Mouse (Mus musculus) left cerebral cortex, postnatal 4 days (tissue): ENCODE data around the gene Lbhd1. TPM values are rescaled to one million over a fixed set of nuclear protein-coding genes. Genes with fewer than 3 reads are reported as not detected.

Experiments
- microRNA-seq: library from miRNA; unstranded; fragments of <30 nt; microRNA quantifications from one replicate; pipeline ENCODE4 v1.2.0, GENCODE M21; 2022
- total RNA-seq, 2 experiments: library from RNA; stranded (reverse); gene quantifications; 2 replicates each; pipeline ENCODE4 v1.2.3; 2021

The Lbhd1 gene
- total RNA-seq, 2 experiments from 2014 or later: 4.6 to 8.6 TPM

Small RNA genes lying within 50 kb of the gene (microRNA-seq; reads per million reads assigned to microRNA genes)
- not detected for gene Mir5136

Other genes starting within 250 kb of the Lbhd1 start
- 10 to 100 TPM; 58.0 to 63.6 TPM for gene Chrm1, start 219.9 kb upstream of the Lbhd1 start, total RNA-seq
- gene Slc3a2, start 160.4 kb upstream of the Lbhd1 start, total RNA-seq: 100 to 1,000 TPM; 166 to 179 TPM
- 10 to 100 TPM; 55.9 to 56.5 TPM for gene Wdr74, start 147.9 kb upstream of the Lbhd1 start, total RNA-seq
- 1 to 10 TPM; 2.7 to 2.8 TPM for gene 1700092M07Rik, start 143.0 kb upstream of the Lbhd1 start, total RNA-seq
- gene Stx5a, start 142.3 kb upstream of the Lbhd1 start, total RNA-seq: 10 to 100 TPM; 70.8 to 77.5 TPM
- 100 to 1,000 TPM; 105 to 110 TPM for gene Nxf1, start 126.7 kb upstream of the Lbhd1 start, total RNA-seq
- gene Tmem223, start 112.7 kb upstream of the Lbhd1 start, total RNA-seq: 100 to 1,000 TPM in 1 of 2 experiments, 10 to 100 TPM in 1; 96.5 to 102 TPM
- 1 to 10 TPM; 8.2 to 9.2 TPM for gene Tmem179b, start 109.3 kb upstream of the Lbhd1 start, total RNA-seq
- 10 to 100 TPM; 24.9 to 29.4 TPM for gene Taf6l, start 97.3 kb upstream of the Lbhd1 start, total RNA-seq
- gene Polr2g, start 85.2 kb upstream of the Lbhd1 start, total RNA-seq: 10 to 100 TPM; 87.2 to 92.3 TPM
- 1 to 10 TPM; 5.1 to 6.8 TPM for gene Zbtb3, start 81.2 kb upstream of the Lbhd1 start, total RNA-seq
- 10 to 100 TPM; 46.0 to 47.2 TPM for gene Ttc9c, start 64.4 kb upstream of the Lbhd1 start, total RNA-seq
- gene Hnrnpul2, start 63.7 kb upstream of the Lbhd1 start, total RNA-seq: 100 to 1,000 TPM; 108 to 116 TPM
- gene AC129217.1, start 54.0 kb upstream of the Lbhd1 start, total RNA-seq: not detected
- 10 to 100 TPM; 76.9 to 78.4 TPM for gene Bscl2, start 46.3 kb upstream of the Lbhd1 start, total RNA-seq
- 100 to 1,000 TPM; 275 to 279 TPM for gene Gng3, start 44.5 kb upstream of the Lbhd1 start, total RNA-seq
- under 1 TPM; 0.76 to 0.93 TPM for gene Lrrn4cl, start 33.0 kb upstream of the Lbhd1 start, total RNA-seq
- gene Ubxn1, start 12.2 kb upstream of the Lbhd1 start, total RNA-seq: 100 to 1,000 TPM; 109 to 122 TPM
- 10 to 100 TPM; 22.3 to 25.7 TPM for gene Uqcc3, start 2.8 kb upstream of the Lbhd1 start, total RNA-seq
- not detected for gene Gm49403, start 198 bp downstream of the Lbhd1 start, total RNA-seq
- gene 1810009A15Rik, start 5.1 kb downstream of the Lbhd1 start, total RNA-seq: 10 to 100 TPM; 16.4 to 21.4 TPM
- gene Gm49416, start 5.2 kb downstream of the Lbhd1 start, total RNA-seq: 1 to 10 TPM; 4.2 to 5.8 TPM
- gene Ints5, start 9.3 kb downstream of the Lbhd1 start, total RNA-seq: 10 to 100 TPM; 25.3 to 25.6 TPM
- gene Ganab, start 14.3 kb downstream of the Lbhd1 start, total RNA-seq: 100 to 1,000 TPM; 102 to 110 TPM
- 100 to 1,000 TPM; 109 to 115 TPM for gene B3gat3, start 36.6 kb downstream of the Lbhd1 start, total RNA-seq
- 1 to 10 TPM; 1.4 to 1.7 TPM for gene Rom1, start 45.6 kb downstream of the Lbhd1 start, total RNA-seq
- 10 to 100 TPM in 1 of 2 experiments, 1 to 10 TPM in 1; 9.4 to 11.6 TPM for gene Eml3, start 45.8 kb downstream of the Lbhd1 start, total RNA-seq
- gene Mta2, start 58.1 kb downstream of the Lbhd1 start, total RNA-seq: 10 to 100 TPM; 75.4 to 79.6 TPM
- gene Tut1, start 70.1 kb downstream of the Lbhd1 start, total RNA-seq: 10 to 100 TPM; 17.5 to 20.0 TPM
- gene Eef1g, start 83.3 kb downstream of the Lbhd1 start, total RNA-seq: 100 to 1,000 TPM; 385 to 398 TPM
- gene Ahnak, start 105.6 kb downstream of the Lbhd1 start, total RNA-seq: 10 to 100 TPM; 14.0 to 18.5 TPM
- under 1 TPM in 1 of 2 experiments, not detected in 1; 0.94 TPM for gene Scgb1a1, start 204.2 kb downstream of the Lbhd1 start, total RNA-seq